Mouse (Mus musculus): ENCODE data around the gene Clock.
A peak's percentile ranks its signal among the peaks of the same experiment; 100 is the strongest.

Gene Clock

DNA sequence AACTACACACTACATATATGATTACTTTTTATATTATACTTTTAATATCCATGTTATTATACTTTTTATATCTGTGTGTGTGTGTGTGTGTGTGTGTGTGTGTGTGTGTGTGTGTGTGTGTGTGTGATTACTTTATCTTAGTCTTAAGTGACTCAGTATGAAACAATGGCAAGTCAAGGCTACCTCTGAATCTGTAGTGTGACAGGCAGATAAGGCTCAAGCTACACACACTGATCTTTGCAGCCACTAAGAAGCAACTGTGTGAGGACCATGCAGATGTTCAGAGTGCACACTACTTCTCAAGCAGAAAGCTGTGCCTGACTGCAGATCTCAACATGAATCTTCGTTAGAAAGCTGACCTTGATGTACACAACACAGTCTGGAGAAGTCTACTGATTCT is 20.7 kb downstream of the Clock start:
- no peak for DNase-seq (ENCODE audit: low read depth)

DNA sequence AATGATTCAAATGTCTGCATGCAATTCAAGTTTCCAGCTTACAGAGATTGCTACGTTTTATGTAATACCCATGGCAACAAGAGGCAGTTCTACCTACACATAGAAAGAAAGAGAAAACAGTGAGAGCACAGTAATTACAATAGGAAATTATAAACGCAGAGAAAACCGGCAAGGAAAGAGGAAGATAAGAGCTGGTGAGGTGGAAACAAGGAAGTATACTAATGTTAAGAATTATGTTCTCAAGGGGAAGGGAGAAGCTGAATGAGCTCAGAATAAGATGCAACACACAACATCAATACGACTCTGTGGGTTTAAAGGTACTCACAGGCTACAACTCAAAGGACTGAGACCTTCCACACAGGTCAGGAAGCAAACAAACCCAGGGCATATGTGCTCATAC is 29.6 kb downstream of the Clock start:
- no peak for DNase-seq (ENCODE audit: low read depth)

DNA sequence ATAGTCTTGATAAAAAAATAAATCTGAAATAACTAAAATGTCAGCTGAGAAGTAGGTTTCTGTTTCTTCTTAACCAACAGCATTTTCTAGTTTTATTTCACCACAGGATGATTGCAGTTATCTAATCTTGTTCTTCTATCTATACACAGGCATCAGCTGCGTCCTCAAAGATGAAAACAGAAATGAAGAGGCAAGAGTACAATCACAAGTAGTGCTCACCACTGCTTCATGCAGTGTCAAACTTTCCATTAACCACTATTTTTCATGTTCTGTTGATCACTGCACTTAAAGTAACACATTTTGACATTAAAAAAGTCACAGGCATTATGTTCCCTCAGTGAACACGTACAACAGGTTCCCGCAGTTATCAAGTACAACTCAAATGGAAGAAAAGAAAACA is 53.6 kb downstream of the Clock start:
- no peak for DNase-seq (ENCODE audit: low read depth)

DNA sequence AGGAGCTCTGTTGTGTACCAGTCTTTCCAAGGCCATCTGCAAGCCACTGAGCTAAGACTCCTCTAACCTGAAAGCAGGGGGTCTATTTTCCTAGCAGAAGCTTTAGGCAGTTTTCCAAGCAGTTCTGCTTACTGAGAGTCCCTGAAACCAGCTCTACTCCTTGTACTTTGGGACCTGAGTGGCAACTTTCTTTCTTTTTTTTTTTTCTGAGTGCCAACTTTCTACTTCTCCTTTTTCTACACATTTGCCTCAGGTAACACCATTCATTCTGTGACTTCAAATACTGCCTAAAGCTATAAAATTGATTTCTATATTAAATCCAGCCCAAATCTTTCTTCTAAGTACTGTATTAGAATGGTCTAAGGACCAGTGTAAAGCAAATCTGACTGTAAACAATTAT is 58.1 kb downstream of the Clock start:
- no peak for DNase-seq (ENCODE audit: low read depth)

DNA sequence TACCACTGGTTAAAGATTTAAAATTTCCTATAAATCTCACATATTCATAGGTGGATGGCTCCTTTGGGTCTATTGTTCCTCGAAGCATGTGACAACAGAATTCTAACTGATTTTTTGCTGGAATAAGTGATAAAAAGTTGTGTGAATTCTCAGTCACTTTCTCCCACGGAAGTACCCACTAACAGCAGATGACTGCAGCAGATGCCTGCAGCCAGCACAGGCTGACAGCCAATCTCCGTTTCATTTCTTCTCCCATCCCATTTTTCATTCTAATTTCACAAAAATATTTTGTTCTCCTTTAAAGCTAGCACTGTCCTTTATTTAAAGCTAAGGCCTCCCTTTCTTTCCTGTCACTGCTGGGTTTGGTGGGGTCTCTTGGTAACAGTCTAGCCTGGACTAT is 59.2 kb downstream of the Clock start:
- DNase-seq (ENCODE audit: low read depth): no peak

DNA sequence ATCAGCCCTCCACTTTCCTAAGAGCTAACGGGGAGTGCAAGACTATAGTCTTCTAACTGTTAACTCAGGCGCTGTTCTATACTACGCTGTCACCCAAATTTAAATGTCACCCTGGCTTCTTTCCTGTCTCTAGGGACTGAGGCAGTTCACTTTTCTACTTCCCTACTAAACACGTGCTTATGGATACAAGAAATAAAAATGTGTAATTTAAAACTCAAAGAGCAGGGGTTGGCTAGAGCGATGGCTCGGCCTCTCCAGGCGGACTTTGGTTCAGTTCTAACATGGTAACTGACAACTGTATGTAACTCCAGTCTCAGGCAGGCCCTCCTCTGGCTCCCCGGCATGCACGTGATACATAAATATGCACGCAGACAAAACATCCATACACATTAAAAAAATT is 60.2 kb downstream of the Clock start:
- DNase-seq (ENCODE audit: low read depth): no peak

DNA sequence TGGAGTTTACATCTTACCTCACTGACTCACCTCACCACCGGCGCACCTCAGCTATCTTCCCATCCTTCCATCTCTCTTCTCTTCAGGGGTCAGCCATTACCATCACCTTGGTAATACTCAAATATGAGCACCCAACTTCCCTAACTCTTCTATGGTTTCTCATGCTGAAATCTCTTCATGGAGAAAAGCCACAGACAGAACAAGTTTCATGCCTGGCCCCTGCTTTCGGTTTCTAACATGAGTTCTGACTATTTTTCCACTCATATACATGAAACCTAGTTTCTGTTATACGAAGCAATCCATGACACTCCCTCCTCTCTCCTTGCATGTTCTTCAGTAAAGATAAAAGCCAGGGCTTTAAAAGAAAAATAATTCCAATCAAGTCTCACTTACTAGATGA is 60.7 kb downstream of the Clock start:
- no peak for DNase-seq (ENCODE audit: low read depth)

DNA sequence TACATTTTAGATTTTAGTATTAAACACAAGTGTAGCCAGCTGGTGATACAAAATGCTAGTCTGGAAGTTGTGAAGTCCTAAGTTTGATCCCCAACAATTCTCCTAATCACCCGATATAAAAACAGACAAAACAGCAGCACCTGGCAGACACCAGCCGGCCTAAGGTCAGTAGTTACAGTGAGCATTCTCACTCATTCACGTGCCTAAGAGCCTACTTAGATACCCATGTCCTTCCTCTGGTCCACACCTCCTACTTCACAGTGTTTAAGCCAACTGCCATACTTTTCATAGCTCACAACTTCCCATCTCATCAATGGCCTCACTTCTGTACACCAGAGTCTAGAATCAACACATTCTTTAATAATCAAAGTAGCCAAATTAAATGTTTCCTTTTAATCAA is 61.3 kb downstream of the Clock start:
- DNase-seq (ENCODE audit: low read depth): no peak

DNA sequence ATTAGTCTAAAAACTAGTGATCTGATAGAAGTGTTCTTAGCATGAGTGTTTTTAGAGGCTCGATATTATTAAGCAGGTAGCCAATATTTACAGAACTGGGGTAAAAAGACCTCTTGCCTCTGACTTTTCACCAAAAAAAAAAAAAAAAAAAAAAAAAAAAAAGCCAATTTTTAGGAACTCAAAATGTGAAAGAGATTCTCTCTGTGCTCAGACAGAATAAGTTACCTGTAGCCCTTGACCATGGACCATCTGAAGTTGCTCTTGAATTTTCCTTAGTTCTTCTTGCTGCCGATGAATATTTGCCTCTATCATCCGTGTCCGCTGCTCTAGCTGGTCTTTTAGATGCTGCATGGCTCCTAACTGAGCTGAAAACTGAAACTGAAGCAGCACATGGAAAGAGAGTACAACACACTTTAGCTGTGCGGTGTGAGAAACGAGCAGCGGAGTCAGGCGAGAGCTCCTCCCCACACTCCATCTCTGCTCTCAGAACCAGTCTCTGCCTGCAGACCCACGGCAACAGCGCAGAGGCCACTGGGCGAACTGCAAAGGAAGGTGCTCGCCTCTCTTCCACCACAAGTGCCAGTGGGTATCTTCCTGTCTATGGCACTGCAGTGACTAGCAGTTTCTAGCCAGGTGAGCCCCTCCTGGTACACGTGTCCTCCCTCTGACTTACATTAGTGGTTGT is 73.3 kb downstream of the Clock start:
- no peak for DNase-seq (ENCODE audit: low read depth)

DNA sequence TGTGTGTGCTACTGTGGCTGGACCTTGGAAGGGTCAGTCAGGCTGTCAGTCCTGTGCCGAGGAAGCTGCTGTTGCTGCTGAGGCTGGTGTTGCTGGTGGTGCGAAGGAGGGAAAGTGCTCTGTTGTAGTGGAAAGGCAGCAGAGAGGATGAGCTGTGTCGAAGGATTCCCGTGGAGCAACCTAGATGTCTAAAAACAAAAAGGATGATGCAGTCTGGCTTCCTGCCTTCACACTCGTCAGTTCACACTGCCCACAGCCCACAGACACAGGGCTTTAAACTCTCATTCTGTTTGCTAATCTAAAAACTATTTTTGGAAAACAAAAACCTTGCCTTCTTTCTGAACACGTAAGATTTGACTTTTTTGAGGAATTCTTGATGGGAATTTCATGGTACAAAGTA is 87.9 kb downstream of the Clock start:
- no peak for DNase-seq (ENCODE audit: low read depth)

DNA sequence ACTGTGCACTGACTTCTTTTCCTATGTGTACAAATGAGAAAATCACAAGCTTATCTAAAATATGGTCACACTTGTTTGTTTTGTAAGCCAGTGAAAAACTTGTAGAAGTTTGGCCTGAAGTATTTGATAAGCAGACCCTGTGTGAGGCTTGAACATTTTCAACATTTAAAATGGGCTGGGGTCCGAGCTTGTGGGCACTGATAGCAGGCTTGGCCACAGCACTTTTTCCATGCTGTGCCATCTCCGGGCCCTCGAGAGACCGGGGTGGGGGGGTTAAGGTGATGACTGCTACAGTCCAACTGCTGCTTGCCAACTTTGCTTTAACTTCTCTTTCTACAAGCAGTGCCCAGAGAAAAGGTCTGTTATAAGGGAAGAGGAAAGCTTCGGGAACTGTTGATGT is 96.5 kb downstream of the Clock start:
- DNase-seq (ENCODE audit: low read depth): no peak

DNA sequence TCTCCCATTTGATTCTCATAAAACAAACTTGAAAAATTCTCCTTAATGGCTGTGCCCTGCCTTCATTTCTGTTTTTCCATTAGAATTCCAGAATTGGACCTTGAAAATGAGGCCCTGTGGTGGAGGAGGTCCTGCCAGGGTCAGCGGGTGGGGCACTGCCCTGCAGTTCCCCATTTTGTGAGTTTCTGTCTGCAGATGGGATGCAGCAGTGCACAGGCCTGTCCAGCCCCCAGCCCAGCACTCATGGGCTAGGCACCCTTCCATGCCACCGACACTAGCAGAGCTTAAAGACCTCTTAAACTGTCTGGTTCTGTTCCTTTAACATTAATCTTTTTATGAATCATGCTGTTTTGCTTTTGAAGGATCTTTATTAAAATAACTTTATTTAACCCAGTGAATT is 98.7 kb downstream of the Clock start:
- DNase-seq (ENCODE audit: low read depth): no peak

DNA sequence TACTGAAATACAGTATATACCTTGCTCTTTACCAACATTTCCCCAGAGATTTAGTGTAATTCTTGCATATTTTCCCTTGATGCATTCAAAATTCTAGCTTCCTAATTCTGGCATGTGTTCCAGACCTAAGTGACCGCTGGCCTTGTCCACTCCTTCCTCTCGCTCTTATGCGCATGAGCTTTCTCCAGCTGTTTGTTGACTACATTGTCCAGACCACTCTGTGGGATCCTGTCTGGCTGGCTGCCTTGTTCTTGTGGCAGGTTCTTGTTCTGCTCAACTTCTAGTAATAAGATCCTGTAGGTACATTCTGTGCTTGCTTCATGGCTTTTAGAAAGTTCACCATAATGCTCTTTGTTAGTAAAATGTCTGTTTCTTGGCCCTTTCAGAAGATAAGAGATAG is 101.4 kb downstream of the Clock start:
- no peak for DNase-seq (ENCODE audit: low read depth)

DNA sequence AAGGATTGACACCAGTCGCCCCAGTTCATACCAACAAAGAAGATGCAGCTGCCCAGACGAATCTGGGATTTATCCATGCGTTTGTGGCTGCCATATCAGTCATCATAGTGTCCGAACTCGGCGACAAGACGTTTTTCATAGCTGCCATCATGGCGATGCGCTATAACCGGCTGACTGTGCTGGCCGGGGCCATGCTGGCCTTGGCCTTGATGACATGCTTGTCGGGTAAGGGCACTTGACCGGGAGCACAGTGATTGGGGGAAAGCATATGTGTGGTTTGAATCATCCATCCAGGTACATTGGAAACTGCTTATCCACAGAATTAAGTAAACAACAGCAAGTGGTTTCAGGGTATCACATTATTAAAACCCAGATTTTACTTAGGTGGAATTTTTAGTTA is 105.2 kb downstream of the Clock start:
- DNase-seq (ENCODE audit: low read depth): no peak

DNA sequence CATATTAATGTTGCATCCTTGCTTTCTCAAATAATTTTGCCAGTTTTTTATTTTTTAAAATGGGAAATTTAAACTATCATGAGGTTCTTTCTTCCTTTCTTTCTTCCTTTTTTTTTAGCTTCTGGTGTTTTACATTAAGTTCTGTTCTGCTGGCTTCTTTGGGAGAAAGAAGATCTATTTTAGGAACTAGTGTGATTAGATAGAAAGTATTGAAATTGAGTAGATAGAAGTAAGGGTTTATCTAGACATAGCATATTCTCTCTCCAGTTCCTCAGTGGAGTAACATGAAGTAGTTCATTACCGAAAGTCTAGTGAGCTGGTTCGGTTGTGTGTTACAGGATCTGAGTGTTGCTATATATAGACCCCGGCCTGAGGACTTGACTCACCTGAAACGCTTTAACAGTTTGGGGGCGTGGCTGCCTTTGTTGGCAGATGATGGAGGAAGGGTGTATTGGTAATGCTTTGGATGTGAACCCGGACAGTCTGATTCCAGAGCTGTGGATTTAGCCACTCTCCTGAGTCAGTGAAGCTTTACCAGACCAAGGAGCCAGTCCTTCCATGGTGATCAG is 110.1 kb downstream of the Clock start:
- DNase-seq (ENCODE audit: low read depth): peak; percentile 9

DNA sequence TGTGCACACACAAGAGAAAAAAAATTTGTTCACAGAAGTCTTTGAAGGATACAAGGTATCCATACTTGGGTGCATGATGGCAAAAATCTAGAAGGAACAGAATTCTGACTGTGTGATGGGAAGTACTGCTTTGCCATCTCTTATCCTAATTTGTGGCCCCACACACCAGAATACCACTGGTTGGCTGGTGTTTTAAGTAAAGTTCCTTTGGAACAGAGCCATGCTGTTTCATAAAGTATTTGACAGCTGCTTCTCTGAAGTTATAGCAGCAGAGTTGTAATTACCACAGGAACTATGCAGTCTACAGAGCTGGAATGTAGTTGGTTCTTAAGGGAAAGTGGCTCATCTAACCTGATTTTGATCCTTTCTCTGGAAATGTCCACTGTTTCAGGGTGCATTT is 111.5 kb downstream of the Clock start:
- no peak for DNase-seq (ENCODE audit: low read depth)

DNA sequence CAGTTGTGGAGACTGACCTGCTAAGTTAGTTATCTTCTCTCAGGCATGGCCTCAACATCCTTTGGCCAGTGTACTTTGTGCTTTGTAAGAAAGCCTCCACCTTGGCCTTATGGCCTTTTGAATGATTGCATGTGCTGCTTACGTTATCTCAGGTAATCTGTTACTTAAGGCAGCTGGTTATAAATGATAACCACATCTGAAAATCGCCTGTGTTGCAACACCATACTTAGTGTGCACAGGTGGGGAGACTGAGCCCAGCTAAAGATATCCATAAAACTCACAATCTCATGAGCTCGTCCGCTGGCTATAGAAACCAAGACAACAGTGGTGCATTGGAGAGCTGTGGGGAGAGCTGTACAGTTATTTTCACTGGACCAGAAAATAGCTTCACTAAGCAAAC is 114.0 kb downstream of the Clock start:
- DNase-seq (ENCODE audit: low read depth): no peak

DNA sequence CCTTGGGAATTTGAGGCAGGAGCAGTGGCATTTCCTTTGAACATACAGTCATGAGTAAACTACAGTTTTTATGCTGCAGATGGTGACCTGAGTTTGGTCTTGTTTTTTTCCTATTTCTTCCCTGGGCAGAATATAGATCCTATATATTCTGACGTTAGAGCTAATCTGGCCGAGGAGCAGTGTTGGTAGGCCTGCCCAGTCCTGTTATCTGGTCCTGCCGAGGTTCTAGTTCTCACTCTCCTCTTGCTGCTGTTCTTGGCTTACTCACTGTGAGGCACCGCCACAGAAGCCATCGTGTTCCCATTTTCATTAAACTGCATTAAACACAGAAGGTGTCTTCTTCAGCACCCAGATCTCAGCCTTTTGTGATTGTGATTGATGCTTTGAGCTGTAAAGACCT is 116.7 kb downstream of the Clock start:
- no peak for DNase-seq (ENCODE audit: low read depth)

DNA sequence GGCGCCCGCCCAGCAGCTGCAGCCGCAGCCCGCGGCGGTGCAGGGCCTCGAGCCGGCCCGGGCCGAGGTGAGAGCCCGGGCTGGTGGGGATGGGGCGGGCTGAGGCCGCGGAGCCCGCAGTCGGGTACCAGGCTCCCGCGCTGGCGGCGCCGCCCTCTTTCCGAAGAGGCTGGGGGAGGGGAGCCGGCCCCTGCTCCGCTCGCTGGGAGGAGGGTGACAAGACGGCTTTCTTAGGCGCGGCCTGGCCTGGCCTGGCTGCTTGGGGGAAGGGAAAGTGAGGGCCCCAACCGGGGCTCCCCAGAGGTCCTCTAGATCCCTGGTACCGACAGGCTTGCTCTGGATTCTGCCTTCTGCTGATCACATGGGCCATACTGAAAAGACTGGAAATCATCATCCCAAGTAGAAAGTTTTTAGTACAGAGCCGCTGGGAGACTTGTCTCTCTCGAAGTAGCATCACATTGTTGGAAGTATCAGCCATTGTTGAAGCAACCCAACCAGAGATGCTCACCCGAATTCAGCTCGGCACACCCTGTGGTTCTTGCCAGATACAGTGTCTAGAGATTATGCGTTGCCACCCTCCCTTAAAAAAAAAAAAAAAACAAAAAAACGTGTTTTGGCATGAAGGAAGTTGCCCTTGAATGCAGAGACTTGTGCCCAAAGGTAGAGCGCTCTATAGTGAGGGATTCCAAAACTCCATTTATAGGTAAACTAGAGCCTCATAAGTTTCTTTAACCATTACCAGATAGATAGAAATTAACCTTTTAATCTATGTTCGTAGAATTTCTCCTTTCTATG is 120.1 kb downstream of the Clock start:
- peak; percentile 80 for DNase-seq (ENCODE audit: low read depth)

DNA sequence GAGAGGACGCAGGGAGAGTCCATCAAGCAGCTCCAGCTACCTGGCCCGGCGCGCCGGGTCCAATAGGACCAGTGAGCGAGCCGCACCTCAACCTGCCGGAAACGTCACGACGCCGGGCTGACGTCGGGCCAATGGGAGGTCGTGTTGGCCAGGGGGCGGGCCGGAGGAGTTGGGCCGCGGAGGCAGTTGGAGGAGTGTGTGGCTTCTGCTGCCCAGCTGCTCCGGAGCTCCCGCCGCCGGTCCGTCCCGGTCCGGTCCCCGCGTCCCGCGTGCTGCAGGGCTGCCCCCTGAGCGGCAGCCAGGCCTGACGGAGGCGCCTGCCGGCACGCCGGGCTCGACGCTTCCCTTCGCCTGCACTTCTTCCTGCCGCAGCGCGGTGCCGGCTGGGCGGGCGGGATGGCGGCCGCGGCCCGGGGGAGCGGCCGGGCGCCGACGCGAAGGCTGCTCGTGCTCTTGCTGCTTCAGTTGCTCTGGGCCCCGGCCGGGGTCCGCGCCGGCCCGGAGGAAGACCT is 120.8 kb downstream of the Clock start, which contains the start of gene Tmem165:
Gene Tmem165 (plus strand): TSS at position 131 of the 512 bp plus-strand sequence.
- peak; percentile 95 for DNase-seq (ENCODE audit: low read depth)

DNA sequence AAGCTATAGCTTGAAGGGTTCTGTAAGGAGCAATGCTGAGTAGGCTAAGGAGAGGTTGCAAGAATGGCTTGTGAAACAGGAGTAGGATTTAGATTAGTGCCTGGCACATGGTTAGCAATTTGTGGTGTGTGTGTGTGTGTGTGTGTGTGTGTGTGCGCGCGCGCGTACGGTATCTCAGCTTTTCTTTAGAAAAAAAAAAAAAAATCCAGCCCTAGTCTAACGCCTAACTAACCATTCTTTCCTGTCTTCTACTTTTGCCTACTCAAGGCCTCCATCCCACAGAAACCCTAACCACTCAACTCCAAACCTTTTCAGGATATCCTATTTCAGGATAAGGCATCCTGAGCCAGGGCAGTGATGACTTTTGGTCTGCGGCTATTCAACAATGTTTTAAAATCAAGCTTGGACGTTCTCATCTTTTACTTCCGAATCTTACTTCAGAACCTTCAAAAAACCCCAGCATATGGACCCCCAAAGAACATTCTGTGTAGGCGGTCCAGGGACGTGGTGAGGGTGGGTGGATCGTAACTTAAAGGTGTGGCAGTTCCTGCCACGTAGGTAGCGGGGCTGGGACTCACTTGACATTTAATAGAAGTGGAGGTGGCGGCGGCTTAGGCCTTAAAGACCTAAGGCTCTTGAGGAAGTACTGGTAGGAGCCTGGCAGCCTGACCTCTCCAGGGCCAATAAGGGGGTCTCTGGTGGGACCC is 121.4 kb downstream of the Clock start:
- DNase-seq (ENCODE audit: low read depth): no peak

DNA sequence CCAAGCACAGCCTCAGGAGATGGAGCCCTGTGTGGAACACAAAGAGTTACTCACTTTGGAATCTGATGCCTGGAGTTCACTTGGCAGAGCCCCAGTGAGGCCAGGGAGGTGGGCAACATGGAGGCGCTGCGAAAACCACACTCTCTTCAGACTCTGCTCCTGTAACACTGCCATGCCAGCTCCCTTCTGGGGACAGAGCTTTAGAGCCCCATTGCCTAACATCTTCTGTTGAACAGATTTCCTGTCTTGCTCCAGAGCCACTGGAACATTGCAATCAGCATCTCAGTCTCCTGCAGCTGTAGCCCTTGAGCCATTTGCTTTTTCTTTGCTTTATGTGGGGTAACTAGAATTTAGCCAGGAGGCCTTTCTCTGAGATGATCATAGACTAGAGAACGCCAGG is 122.3 kb downstream of the Clock start:
- DNase-seq (ENCODE audit: low read depth): peak; percentile 30

DNA sequence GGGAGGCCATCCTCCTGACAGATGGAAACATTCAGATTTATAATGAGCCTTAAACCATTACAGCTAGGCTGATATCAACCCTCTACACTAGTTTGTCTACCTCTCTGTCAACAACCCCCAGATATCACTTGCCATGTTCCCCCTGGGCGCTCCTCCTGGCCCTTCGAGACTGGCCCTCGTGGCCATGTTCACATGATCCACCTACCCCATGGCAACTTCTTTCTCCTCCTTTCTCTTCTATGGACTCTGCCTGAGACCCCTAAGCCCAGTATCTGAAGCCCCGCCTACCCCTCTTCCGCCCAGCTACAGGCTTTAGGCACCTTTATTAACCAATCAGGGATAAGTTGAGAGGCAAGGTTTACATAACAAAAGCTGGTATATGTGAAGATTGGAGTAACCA is 124.8 kb downstream of the Clock start:
- no peak for DNase-seq (ENCODE audit: low read depth)
